Mouse (Mus musculus) liver, embryonic 11.5 days (tissue): ENCODE data around the gene Celf2. TPM values are rescaled to one million over a fixed set of nuclear protein-coding genes. Genes with fewer than 3 reads are reported as not detected.

Experiments
- ATAC-seq: fragments of 200-750 bp; cut with Nextera tagmentation; replicated peaks from 2 replicates; pipeline ENCODE4 v1.8.0; 2017; ENCODE audit warnings: moderate number of reproducible peaks, mild to moderate bottlenecking, moderate TSS enrichment, moderate library complexity; ENCODE audit not compliant: low FRiP score
- DNase-seq: peaks from one replicate; pipeline ENCODE4 v3.0.0-alpha.2; 2017; ENCODE audit warnings: low spot score
- H3K27ac ChIP-seq: fragments of 300-500 bp; sonication (generic); 2 replicates; pipeline ENCODE4 v1.5.1; 2014; ENCODE audit warnings: mild to moderate bottlenecking, low read depth, low read length, control low read depth
- H3K27me3 ChIP-seq: fragments of 300-500 bp; sonication (generic); replicated peaks from 2 replicates; pipeline ENCODE4 v1.6.1; 2014; ENCODE audit warnings: low read length, mixed read lengths; ENCODE audit not compliant: control insufficient read depth, insufficient read depth
- H3K36me3 ChIP-seq: fragments of 300-500 bp; sonication (generic); 2 replicates; pipeline ENCODE4 v1.6.1; 2014; ENCODE audit warnings: mild to moderate bottlenecking, low read length, moderate library complexity, mixed read lengths; ENCODE audit not compliant: control insufficient read depth, insufficient read depth
- H3K4me1 ChIP-seq: fragments of 300-500 bp; sonication (generic); replicated peaks from 2 replicates; pipeline ENCODE4 v1.6.1; 2014; ENCODE audit warnings: low read length, mixed read lengths; ENCODE audit not compliant: control insufficient read depth, insufficient read depth
- H3K4me2 ChIP-seq: fragments of 300-500 bp; sonication (generic); 2 replicates; pipeline ENCODE4 v1.6.1; 2014; ENCODE audit warnings: mild to moderate bottlenecking, control low read depth, moderate library complexity
- H3K4me3 ChIP-seq: fragments of 300-500 bp; sonication (generic); 2 replicates; pipeline ENCODE4 v1.5.1; 2014; ENCODE audit warnings: low read depth, low read length, control low read depth
- H3K9ac ChIP-seq: fragments of 300-500 bp; sonication (generic); 2 replicates; pipeline ENCODE4 v1.6.1; 2014; ENCODE audit warnings: low read depth, low read length, control low read depth
- H3K9me3 ChIP-seq: fragments of 300-500 bp; sonication (generic); 2 replicates; pipeline ENCODE4 v1.6.1; 2016; ENCODE audit warnings: low read length, inconsistent platforms, mixed read lengths; ENCODE audit not compliant: control insufficient read depth
- whole genome bisulfite sequencing: fragments of 180-500 bp; shearing (Covaris S2); extraction: QIAGEN DNeasy Blood & Tissue Kit; methylation state at CpG from one replicate; pipeline ENCODE4 v1.1.7; 2014; 5-methylcytosine and 5-hydroxymethylcytosine counted together
- polyA plus RNA-seq: library from polyadenylated mRNA; unstranded; fragments of >200 nt; fragmentation: Nextera tagmentation; extraction: Ambion mirVana; gene quantifications from 2 replicates; pipeline ENCODE4 v1.2.1, GENCODE M21; 2014

Gene Celf2
- polyA plus RNA-seq, 1 experiment from 2014 or later: 21.1 TPM

DNA sequence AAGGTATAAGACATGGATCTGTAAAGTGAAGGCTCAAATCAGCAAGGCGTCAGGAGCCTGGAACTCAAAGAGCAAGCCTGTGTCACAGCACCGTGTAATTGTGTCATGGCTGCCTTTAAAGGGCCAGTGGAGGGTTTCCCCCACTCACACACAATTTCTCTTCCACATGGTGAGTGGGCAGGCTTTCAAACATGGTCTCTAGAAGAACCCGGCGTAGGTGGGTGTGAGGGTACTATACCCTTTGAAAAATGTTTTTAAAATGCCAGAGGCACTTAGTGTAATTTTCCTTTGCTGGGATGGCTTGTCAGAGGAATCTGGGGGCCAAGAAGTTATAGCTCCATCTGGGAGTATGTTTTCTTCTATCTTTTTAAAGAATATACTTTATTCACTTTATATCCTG, 594.0 kb downstream of the Celf2 start:
- no peaks in the 10 kb centered on the region for H3K27me3 ChIP-seq

DNA sequence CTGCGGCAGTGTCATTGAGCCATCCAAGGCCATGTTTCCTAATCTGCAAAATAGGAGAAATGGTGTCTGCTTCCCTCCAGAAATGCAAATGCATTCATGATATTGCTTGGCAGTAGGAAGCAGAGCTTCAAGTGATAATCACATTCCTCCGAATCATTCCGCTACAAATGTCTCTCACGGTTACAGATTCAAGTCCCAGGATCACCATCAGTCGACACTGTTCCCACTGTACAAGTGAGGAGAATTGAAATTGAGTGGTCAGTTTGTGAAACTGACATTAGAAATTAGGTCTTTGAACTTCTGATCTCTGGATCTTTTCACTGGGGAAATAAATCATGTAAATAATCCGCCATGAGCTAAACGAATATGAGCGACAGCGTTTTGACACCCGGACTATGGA, 596.0 kb downstream of the Celf2 start:
- no peak overlapping the region for H3K27ac ChIP-seq
- 89% methylated on average over 10 of the region's 10 CpGs for WGBS
- no peaks in the 10 kb centered on the region for H3K36me3 ChIP-seq
- no peak for DNase-seq
- H3K4me1 ChIP-seq: no peaks in the 10 kb centered on the region
- H3K4me3 ChIP-seq: no peak overlapping the region
- H3K9ac ChIP-seq: no peak overlapping the region
- no peaks in the 10 kb centered on the region for H3K9me3 ChIP-seq
- no peak for ATAC-seq
- no peaks in the 10 kb centered on the region for H3K27me3 ChIP-seq
- H3K4me2 ChIP-seq: no peak overlapping the region

More for the DNA sequence above, 594.0 kb downstream of the Celf2 start:
- ATAC-seq: no peak
- Histone ChIP-seq H3K4me3 (no peak overlapping the region), H3K27ac (no peak overlapping the region), H3K4me2 (no peak overlapping the region), H3K9me3 (no peaks in the 10 kb centered on the region), H3K36me3 (no peaks in the 10 kb centered on the region), H3K9ac (no peak overlapping the region), H3K4me1 (no peaks in the 10 kb centered on the region)
- DNase-seq: no peak
- WGBS: 78% methylated on average over 4 of the region's 4 CpGs

GRCm38 (mm10) chr2:6911932-6912331, 597.4 kb downstream of the Celf2 start:
- DNase-seq: no peak
- Histone ChIP-seq H3K9me3 (no peaks in the 10 kb centered on the region), H3K4me3 (no peak overlapping the region), H3K36me3 (no peaks in the 10 kb centered on the region), H3K4me1 (no peaks in the 10 kb centered on the region), H3K9ac (no peak overlapping the region), H3K27ac (no peak overlapping the region), H3K4me2 (no peak overlapping the region), H3K27me3 (no peaks in the 10 kb centered on the region)
- 76% methylated on average over 7 of the region's 7 CpGs for WGBS
- ATAC-seq: no peak

GRCm38 (mm10) chr2:6909921-6910320, 599.4 kb downstream of the Celf2 start:
- H3K4me2 ChIP-seq: no peak overlapping the region
- H3K4me1 ChIP-seq: no peaks in the 10 kb centered on the region
- H3K27me3 ChIP-seq: no peaks in the 10 kb centered on the region
- no peak overlapping the region for H3K27ac ChIP-seq
- DNase-seq (no peak), ATAC-seq (no peak)
- no peak overlapping the region for H3K4me3 ChIP-seq
- H3K9ac ChIP-seq: no peak overlapping the region
- H3K9me3 ChIP-seq: no peaks in the 10 kb centered on the region
- WGBS: 73% methylated on average over 7 of the region's 7 CpGs
- H3K36me3 ChIP-seq: no peaks in the 10 kb centered on the region

GRCm38 (mm10) chr2:6904411-6904810, 605.0 kb downstream of the Celf2 start:
- 82% methylated on average over 3 of the region's 3 CpGs for whole genome bisulfite sequencing
- Histone ChIP-seq H3K4me1 (no peaks in the 10 kb centered on the region), H3K4me3 (no peak overlapping the region), H3K27ac (no peak overlapping the region), H3K4me2 (no peak overlapping the region), H3K36me3 (no peaks in the 10 kb centered on the region), H3K9me3 (no peaks in the 10 kb centered on the region), H3K9ac (no peak overlapping the region), H3K27me3 (no peaks in the 10 kb centered on the region)
- no peak for DNase-seq
- no peak for ATAC-seq

DNA sequence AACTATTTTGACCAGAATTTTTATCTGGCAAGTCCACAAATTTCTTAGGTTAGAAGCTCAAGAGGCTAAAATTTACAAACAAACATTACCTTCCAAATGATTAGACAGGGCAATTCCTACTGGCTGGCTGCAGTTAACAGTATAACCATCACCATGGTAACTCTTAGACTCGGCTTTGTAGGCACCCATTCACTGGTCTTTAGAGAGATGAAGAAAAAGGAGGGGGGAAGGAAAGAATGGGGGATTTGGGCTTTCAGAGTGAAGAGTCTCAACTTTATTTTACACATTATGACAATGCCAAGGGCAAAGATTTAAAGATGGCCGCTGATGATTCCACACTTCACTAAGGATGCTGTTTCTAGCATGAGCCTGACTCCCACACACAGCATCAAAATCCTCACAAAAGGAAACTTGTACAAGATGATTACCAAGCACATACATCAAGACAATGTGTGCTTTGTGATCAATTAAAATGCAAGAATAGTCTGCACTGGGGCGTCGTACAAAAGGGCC, 606.1 kb downstream of the Celf2 start:
- Histone ChIP-seq H3K4me1 (no peaks in the 10 kb centered on the region), H3K4me3 (no peak overlapping the region), H3K27ac (no peak overlapping the region), H3K4me2 (no peak overlapping the region), H3K9me3 (no peaks in the 10 kb centered on the region), H3K27me3 (no peaks in the 10 kb centered on the region), H3K36me3 (no peaks in the 10 kb centered on the region), H3K9ac (no peak overlapping the region)
- 79% methylated on average over 4 of the region's 4 CpGs for WGBS
- DNase-seq (no peak), ATAC-seq (no peak)

DNA sequence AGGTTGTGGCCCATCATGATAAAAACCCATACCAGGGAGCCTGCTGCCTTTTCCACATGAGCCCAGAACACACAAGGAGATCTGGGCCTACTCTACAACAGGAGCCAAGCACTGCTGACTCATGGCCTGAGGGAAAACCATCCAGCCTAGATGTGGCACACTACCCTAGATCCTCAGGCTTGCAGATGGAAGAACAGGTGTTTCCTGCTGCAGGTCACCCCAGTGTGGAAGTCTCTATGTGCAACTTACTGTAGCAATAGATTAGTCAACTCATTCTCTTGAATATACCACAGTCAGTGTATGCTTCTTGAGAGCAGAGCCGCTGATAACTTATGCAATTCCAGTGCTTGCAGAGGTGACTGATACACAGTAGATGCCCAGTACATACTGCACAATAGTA, 612.5 kb downstream of the Celf2 start:
- no peak for ATAC-seq
- Histone ChIP-seq H3K9ac (no peak overlapping the region), H3K9me3 (no peaks in the 10 kb centered on the region), H3K36me3 (no peaks in the 10 kb centered on the region), H3K27me3 (no peaks in the 10 kb centered on the region), H3K4me3 (no peak overlapping the region), H3K4me1 (no peaks in the 10 kb centered on the region), H3K27ac (no peak overlapping the region), H3K4me2 (no peak overlapping the region)
- 95% methylated on average over 1 of the region's 1 CpGs for WGBS
- no peak for DNase-seq

DNA sequence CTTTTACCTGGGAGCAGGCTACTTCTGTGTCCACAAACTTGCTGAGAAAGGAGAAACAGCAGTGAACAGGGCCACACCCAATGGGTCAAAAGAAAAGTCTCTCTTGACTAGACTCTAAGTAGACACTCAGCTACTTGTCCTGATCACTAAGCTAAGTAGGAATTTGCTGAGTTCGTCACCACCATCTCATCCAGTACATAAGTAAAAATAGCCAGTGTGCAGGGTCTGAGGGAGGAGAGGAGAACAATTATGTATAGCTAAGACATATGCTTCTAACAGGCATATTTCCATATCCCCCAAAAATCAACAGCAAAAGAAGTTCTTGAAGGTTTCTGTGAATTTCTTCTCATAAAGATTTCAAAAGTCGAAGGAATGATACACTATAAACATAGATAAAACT, 615.8 kb downstream of the Celf2 start:
- no peaks in the 10 kb centered on the region for H3K27me3 ChIP-seq
- no peaks in the 10 kb centered on the region for H3K36me3 ChIP-seq
- H3K9me3 ChIP-seq: no peaks in the 10 kb centered on the region
- no peaks in the 10 kb centered on the region for H3K4me1 ChIP-seq
- WGBS: 78% methylated on average over 2 of the region's 2 CpGs
- ATAC-seq (no peak), DNase-seq (no peak)
- no peak overlapping the region for H3K9ac ChIP-seq
- no peak overlapping the region for H3K4me3 ChIP-seq
- no peak overlapping the region for H3K27ac ChIP-seq
- H3K4me2 ChIP-seq: no peak overlapping the region

DNA sequence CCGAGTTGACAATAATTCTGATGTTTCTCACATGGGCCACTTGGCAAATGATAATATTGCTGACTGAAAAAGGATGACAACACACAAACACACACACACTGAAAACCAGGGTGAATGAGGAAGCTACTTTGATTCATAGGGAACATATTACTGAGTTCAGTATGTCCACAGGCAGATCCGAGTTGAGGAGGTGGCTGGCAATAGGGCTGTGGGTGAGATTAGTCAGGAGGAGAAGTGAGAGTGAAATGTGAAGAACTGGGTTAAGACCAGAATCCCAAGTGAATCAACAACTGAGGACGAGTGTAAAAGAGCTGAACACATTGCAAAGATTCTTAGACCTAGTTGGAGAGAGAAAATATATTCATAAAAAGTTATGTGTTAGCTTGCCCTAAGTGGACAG, 616.3 kb downstream of the Celf2 start:
- Histone ChIP-seq H3K27me3 (no peaks in the 10 kb centered on the region), H3K4me1 (no peaks in the 10 kb centered on the region), H3K9me3 (no peaks in the 10 kb centered on the region), H3K36me3 (no peaks in the 10 kb centered on the region), H3K9ac (no peak overlapping the region), H3K27ac (no peak overlapping the region), H3K4me3 (no peak overlapping the region), H3K4me2 (no peak overlapping the region)
- ATAC-seq: no peak
- 69% methylated on average over 3 of the region's 3 CpGs for WGBS
- DNase-seq: no peak
